Mouse (Mus musculus) ZHBTc4 (cell line): ENCODE results near the gene Dennd2a.

Source experiments
- DNase-seq: peaks from one replicate; pipeline ENCODE4 v3.0.0-alpha.2; 2011; ENCODE audit warnings: low read depth, low spot score

The Dennd2a gene

GRCm38 (mm10) chr6:39556900-39557659 lies 587 bp downstream of the Dennd2a start:
- peak; percentile 75 for DNase-seq

DNA sequence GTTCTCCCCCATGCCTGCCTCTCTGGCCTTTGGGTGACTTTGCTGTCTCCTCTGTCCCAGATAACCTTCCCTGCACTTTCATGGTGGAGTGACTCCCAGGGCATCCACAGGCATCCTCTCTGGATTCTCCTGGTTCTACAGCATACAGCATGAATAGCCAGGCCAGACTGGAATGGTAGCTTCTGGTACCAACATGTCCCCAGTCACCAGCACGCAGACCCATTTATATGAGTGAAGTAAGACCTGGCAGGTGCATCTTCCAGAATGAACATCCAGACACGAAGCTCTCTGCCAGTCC lies 2.1 kb downstream of the Dennd2a start:
- DNase-seq = no peak

- peak; percentile 71 for DNase-seq
Observed at GRCm38 (mm10) chr6:39554888-39555647, 2.6 kb downstream of the Dennd2a start.

DNA sequence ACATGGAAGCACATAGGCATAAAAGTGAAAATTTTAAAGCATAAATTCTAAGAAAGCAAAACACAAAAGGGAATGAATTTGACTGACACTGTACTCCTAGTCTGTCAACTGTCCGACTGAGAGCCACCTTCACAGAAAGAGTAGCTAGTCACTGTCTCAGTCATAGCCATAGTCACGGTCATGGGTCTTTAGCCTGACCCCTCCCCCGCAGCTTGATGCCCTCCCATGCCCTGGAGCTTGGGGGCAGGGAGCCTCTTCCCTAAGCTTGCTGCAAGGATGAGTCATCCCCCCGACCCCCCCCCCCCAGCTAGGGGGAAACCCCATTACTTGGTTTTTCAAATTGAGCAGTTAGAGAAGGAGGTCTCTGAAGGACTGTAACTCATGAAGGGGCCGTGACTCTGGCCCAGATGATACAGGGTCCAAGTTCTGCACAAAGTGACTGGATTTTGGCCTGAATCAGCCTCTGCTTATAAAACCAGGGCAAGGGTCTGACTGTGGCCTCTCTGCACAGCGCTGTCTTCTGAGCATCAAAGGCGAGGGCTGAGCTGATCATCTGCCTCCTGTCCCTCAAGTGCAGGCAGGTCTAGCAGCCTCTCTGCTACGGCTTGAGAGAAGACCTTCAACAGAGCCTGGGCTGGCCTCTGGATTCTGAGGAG lies 5.6 kb downstream of the Dennd2a start:
- DNase-seq = no peak

DNA sequence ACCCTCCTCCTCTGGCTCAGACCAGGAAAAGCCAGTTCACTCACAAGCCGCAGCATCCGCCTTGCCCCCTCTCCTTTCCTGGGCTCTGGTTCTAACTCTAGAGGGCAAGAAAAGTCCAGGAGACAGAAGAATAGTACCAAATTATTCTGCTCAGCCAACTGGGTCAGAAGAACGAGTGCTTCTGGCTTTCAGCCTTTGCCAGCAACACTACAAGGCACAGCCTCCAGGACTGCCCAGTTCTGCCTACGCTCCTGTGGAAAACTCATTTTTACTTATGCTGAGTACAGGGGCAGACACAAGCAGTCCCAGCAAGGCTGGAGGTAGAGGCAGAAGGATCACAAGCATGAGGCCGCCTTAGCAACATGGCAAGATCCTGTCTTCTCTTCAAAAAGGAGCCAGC lies 9.6 kb downstream of the Dennd2a start:
- no peak for DNase-seq

GRCm38 (mm10) chr6:39545474-39545873 lies 12.2 kb downstream of the Dennd2a start:
- no peak for DNase-seq

DNA sequence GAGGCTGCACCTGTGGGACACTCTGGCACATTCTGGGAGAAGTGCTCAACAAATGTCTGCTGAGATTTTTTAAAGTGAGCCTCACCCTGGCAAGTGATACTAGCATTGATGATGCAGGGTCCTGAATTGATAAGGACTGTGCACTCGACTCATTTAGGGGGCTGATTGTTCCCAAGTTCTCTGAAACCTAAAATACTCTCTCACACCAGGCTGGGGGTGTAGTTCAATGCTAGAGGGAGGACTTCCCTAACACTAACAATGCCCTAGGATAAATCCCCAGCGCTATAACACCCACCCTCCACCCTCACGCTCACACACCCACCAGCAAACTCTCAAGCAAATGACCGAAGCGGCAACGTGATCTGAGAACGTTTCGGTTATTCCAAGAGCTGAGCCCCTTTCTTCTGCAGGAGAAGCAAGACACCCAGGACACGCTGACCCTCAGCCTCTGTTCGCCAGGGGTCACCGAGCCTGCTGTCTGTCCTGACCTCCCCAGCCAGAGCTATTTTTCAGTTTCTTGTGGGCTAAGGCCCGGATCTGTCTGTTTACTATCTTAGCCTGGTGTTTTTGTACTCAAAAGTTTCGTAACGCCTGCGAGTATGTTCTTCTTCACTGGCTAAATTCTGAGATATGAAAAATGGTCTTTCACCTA lies 13.8 kb downstream of the Dennd2a start:
- DNase-seq = no peak

DNA sequence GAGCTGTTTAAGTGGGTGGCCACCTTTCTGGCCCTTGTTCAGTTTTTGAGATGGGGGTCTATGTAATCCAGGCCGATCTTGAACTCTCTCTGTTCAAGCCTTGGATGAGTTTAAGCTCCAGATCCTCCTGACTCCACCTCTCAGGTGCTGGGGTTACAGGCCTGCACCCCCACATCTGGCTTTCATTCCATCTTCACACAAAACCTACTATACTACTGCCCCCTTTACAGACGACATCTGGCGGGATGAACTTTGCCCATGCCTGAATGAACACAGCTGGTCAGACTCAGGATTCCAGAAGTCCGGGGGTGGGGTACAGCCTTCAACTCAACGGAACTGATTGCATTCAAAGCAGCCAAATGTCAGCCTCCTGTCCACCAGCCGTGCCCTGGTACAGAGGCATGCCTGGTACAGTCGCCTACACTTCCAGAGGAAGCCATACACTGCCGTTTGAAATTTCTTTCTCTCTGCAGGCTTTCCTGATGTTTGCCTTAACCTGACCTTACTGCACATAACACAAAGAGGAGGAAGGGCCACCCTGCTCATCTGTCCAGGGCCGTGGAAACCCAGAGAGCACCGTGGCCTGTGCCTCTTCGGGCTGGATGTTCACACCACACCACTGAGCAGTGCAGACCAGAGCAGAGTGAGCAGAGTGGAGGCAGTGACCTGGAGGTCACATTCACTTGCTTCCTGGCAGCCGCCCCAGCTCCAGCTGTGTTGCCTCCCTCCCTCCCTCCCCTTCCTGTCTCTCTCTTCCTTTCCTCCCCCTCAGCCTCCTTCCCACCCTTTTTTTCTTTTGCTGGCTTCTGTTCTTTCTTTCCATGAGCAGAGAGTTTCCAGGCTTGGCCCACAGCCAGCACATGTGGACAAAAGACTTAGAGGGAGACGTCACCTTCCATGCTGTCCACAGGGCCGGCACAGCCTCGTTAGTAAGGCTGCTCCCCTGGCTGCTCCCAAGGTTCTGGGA lies 14.8 kb downstream of the Dennd2a start:
- peak; percentile 30 for DNase-seq

GRCm38 (mm10) chr6:39540563-39540962 lies 17.1 kb downstream of the Dennd2a start:
- no peak for DNase-seq

- DNase-seq = peak; percentile 55
Observed at GRCm38 (mm10) chr6:39539679-39540155, 17.9 kb downstream of the Dennd2a start.

GRCm38 (mm10) chr6:39538227-39538626 lies 19.4 kb downstream of the Dennd2a start:
- peak; percentile 65 for DNase-seq

- no peak for DNase-seq
Observed at GRCm38 (mm10) chr6:39537276-39537675, 20.4 kb downstream of the Dennd2a start.

DNA sequence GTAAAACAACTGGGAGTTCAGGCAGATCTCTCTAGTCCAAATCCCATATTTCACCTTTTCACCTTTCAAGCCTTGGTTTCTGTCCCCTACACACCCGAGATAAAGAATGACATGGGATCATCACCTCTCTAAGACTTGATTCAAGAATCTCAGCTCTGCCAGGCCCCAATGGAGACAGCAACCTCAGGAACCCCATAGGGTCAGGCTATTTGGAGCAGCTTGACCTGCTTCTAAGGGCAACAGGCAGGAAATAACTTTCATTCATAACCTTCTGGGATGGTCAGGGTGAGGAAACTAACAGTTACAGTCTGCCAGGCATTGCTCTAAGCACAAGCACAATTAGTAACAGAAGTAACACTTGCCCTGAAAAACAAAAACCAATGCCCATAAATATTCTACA lies 21.0 kb downstream of the Dennd2a start:
- DNase-seq = no peak

GRCm38 (mm10) chr6:39534944-39535343 lies 22.7 kb downstream of the Dennd2a start:
- DNase-seq = peak; percentile 37

DNA sequence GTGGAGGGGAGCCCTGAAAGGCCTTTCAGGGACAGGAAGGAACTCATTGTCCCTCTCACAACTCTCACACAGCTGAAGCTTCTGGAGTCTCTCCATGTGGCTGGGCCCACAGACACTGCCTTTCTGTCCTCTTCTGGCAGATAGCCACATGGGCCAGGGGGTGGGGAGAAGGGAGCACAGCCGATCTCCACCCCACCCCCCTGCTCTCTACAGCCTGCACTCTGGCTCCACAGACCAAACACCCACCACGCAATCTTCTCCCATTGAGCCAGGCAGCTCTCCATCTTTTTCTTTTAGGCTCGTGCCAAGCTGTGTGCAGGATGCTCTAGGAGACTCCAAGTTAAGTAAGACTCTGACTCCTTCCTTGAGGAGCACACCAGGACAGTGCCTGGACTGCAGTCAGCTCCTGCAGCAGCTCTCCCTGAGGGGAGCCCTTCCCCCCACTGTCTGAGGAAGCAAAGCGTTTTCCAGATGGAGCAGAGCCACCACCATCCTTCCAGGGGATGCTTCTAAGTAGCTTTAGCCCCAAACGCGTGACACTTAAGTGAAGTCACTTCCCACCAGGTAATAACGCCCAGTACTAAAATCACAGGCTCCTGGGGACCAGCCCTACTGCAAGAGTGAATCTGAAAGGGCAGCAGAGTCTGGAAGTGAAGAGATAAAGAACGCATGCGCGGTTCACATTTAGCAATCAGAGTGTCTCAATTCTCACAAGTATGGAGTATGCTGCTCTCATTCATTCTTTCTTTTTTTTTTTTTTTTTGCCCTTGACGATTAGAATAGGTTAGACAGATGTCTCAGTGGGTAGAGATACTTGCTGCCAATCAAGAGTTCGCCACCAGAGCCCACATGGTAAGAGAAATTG lies 28.8 kb downstream of the Dennd2a start:
- DNase-seq = no peak

DNA sequence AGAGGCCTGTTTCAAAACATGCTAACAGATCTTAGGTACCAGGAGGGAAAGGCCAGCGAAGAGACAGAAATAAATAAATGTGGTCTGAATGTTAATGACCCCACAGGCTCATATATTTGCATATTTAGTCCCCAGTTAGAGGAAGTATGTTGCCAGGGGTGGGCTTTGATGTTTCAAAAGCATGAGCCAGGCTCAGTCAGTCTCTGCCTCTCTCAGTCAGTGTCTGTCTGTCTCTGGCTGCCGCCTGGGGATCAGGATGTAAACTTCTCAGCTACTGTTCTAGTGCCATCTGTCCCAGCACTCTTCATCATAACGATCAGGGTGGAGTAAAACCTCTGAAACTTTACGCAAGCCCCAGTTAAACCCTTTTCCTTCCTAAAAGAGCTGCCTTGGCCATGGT lies 29.9 kb downstream of the Dennd2a start:
- no peak for DNase-seq

DNA sequence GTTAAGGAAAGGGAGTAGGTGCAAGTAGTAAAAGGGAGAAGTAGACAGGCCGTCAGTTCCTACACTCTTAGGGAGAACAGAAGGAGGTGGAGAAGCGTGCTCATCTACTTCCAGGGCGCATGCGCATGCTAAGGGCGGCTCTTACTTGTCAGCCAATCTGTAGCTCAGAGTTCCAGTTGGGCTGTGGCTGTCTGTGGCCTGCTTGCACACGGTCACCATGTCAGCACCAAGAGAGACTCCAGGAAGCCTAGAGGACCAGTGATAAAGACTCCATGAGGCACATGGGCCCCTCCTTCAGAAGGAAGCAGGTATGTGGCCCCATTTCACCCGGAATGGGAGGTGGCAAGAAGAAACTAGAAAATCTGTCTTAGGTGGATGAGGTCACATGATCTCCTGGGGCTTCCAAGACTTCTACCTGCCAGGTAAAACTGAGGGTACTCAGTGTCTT lies 30.3 kb downstream of the Dennd2a start:
- DNase-seq = peak; percentile 94

GRCm38 (mm10) chr6:39526797-39527196 lies 30.9 kb downstream of the Dennd2a start:
- peak; percentile 42 for DNase-seq

GRCm38 (mm10) chr6:39523161-39523560 lies 34.5 kb downstream of the Dennd2a start:
- no peak for DNase-seq

- no peak for DNase-seq
Observed at GRCm38 (mm10) chr6:39522425-39522824, 35.2 kb downstream of the Dennd2a start.
